ENCODE assay signal across 18 mouse cellular contexts in the genomic region with DNA sequence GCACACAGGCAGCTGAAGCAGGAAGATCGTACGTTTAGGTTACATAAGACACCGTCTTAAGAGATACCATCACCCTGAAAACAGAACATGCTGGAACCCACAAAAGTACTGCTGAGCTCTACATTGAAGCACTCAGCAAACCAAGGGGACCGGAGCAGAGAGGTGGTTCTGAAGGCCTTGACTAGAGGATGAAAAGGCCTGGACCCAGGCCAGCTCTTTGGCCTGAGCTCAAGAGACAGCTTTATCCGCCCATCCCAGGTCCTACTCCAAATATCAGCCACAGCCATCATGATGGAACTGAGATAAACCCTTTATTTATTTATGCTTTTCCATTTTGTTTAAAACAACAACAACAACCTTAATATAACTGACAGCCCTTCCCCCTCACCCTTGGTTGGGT. TPM values are rescaled to one million over a fixed set of nuclear protein-coding genes. Genes with fewer than 3 reads are reported as not detected.
DNase-seq lines count a peak whose midpoint lies in the region; ATAC-seq lines count a peak whose summit lies in the region.
"Had no signal": no experiment of that assay in that cellular context is flagged by ENCODE, and none has a peak within 500 bp of the region (broad histone marks: within the 10 kb centered on the region; RNA-seq: fewer than 3 reads in every experiment).

No protein-coding gene starts in this region.

- no peak overlapping the region for H3K4me3 ChIP-seq in heart, embryonic 10.5 days
- no peak overlapping the region for H3K4me3 ChIP-seq in liver, embryonic 12.5 days
- H3K4me3 ChIP-seq: erythroblast, embryonic 14.5 days; left cerebral cortex, adult 2 months; neural tube, embryonic 13.5 days had no signal

- ATAC-seq in liver, embryonic 12.5 days = no peak
- ATAC-seq: forebrain, embryonic 14.5 days; hindbrain, embryonic 16.5 days; intestine, postnatal 0 days had no signal

- H3K4me2 ChIP-seq in liver, embryonic 12.5 days = no peak overlapping the region
- H3K4me2 ChIP-seq: midbrain, embryonic 11.5 days; neural tube, embryonic 13.5 days had no signal

- H3K27me3 ChIP-seq in heart, embryonic 10.5 days (ENCODE audit: insufficient read depth, poor library complexity, severe bottlenecking) = 0 out of 2 replicates have a peak, but pooled peaks cover 2% of the 10 kb centered on the region
- H3K27me3 ChIP-seq in liver, embryonic 12.5 days (replicated peaks) = peaks cover 6% of the 10 kb centered on the region
- H3K27me3 ChIP-seq: neural tube, embryonic 13.5 days had no signal

- peak; percentile 60 to 72 for DNase-seq in adrenal gland, adult (ENCODE audit: inconsistent age in 2 of 2, low spot score in 1 of 2)
- DNase-seq in adrenal gland, adult 8-10 months = no peak
- no peak for DNase-seq in heart, embryonic 10.5 days (ENCODE audit: low spot score)
- DNase-seq in heart, adult 11 months = no peak
- peak; percentile 9 for DNase-seq in kidney, postnatal 10 days
- DNase-seq in kidney, adult 11 months = no peak
- DNase-seq in skeletal muscle tissue, adult 2 months (ENCODE audit: low read depth, low spot score) = peak; percentile 47
- DNase-seq: right cerebral cortex, postnatal 25 days had no signal

- 86% methylated on average over 5 of the region's 5 CpGs for WGBS in heart, embryonic 10.5 days
- 73% methylated on average over 5 of the region's 5 CpGs for WGBS in liver, embryonic 12.5 days (ENCODE audit: insufficient replicate concordance)

- H3K9me3 ChIP-seq in heart, embryonic 10.5 days = no peaks in the 10 kb centered on the region
- H3K9me3 ChIP-seq in liver, embryonic 12.5 days (replicated peaks) = no peaks in the 10 kb centered on the region
- H3K9me3 ChIP-seq: neural tube, embryonic 13.5 days had no signal

- H3K27ac ChIP-seq in heart, embryonic 10.5 days = peak overlapping the region; percentile 82; the same call in 1 of the 2 replicates
- H3K27ac ChIP-seq in liver, embryonic 12.5 days = no peak overlapping the region
- H3K27ac ChIP-seq: left cerebral cortex, adult 2 months; neural tube, embryonic 13.5 days; stomach, postnatal 0 days had no signal

- no peak overlapping the region for H3K9ac ChIP-seq in liver, embryonic 12.5 days
- H3K9ac ChIP-seq: liver, postnatal 0 days; neural tube, embryonic 13.5 days had no signal

- H3K4me1 ChIP-seq in heart, embryonic 10.5 days = peaks cover 62% of the 10 kb centered on the region
- peaks cover 70% of the 10 kb centered on the region for H3K4me1 ChIP-seq in liver, embryonic 12.5 days

- peaks cover 51% of the 10 kb centered on the region for H3K36me3 ChIP-seq in heart, embryonic 10.5 days
- peaks cover 54% of the 10 kb centered on the region for H3K36me3 ChIP-seq in liver, embryonic 12.5 days

RNA-seq across cellular contexts. Expression of gene Atp2a1, which starts 3.8 kb away (rescaled TPM):
- total RNA-seq in adrenal gland, adult 8-10 months (2022) = under 1 TPM in 1 of 4 experiments, not detected in 3; 0.08 TPM
- 6.8 and 9.5 TPM in 2 replicates for polyA plus RNA-seq in heart, embryonic 10.5 days (2016; fragmentation: Nextera tagmentation; extraction: Ambion mirVana)
- 0.17 and 1.5 TPM in 2 replicates for polyA plus RNA-seq in liver, embryonic 12.5 days (2016; fragmentation: Nextera tagmentation; extraction: Ambion mirVana)
- polyA plus RNA-seq: erythroblast, embryonic 14.5 days had no signal

RNA-seq across cellular contexts. Expression of gene Sh2b1, which starts 8.5 kb away (rescaled TPM):
- total RNA-seq in adrenal gland, adult 8-10 months (2022) = 10 to 100 TPM; 54.3 to 78.7 (median 65.2) TPM
- polyA plus RNA-seq in heart, embryonic 10.5 days (2016; fragmentation: Nextera tagmentation; extraction: Ambion mirVana) = 46.3 and 47.1 TPM in 2 replicates
- polyA plus RNA-seq in liver, embryonic 12.5 days (2016; fragmentation: Nextera tagmentation; extraction: Ambion mirVana) = 17.0 and 17.5 TPM in 2 replicates

RNA-seq across cellular contexts. Expression of gene Tufm, which starts 20.5 kb away (rescaled TPM):
- 100 to 1,000 TPM; 205 to 255 (median 223) TPM for total RNA-seq in adrenal gland, adult 8-10 months (2022)
- 199 and 204 TPM in 2 replicates for polyA plus RNA-seq in heart, embryonic 10.5 days (2016; fragmentation: Nextera tagmentation; extraction: Ambion mirVana)
- 120 and 129 TPM in 2 replicates for polyA plus RNA-seq in liver, embryonic 12.5 days (2016; fragmentation: Nextera tagmentation; extraction: Ambion mirVana)

RNA-seq across cellular contexts. Expression of gene Atxn2l, which starts 36.5 kb away (rescaled TPM):
- total RNA-seq in adrenal gland, adult 8-10 months (2022) = 100 to 1,000 TPM in 2 of 4 experiments, 10 to 100 TPM in 2; 83.3 to 141 (median 110) TPM
- 43.6 and 52.3 TPM in 2 replicates for polyA plus RNA-seq in heart, embryonic 10.5 days (2016; fragmentation: Nextera tagmentation; extraction: Ambion mirVana)
- 48.7 and 49.4 TPM in 2 replicates for polyA plus RNA-seq in liver, embryonic 12.5 days (2016; fragmentation: Nextera tagmentation; extraction: Ambion mirVana)

RNA-seq across cellular contexts. Expression of gene Rabep2, which starts 38.1 kb away (rescaled TPM):
- 100 to 1,000 TPM in 2 of 4 experiments, 10 to 100 TPM in 2; 52.1 to 174 (median 93.2) TPM for total RNA-seq in adrenal gland, adult 8-10 months (2022)
- polyA plus RNA-seq in heart, embryonic 10.5 days (2016; fragmentation: Nextera tagmentation; extraction: Ambion mirVana) = 25.5 and 25.8 TPM in 2 replicates
- 9.6 and 10.2 TPM in 2 replicates for polyA plus RNA-seq in liver, embryonic 12.5 days (2016; fragmentation: Nextera tagmentation; extraction: Ambion mirVana)

Comparison
In these comparisons a context has a peak if more than half of its experiments do, and no peak if none do; other contexts are left out.
1. DNase-seq: peak in adrenal gland, adult (2 of 2), kidney, postnatal 10 days (single experiment) and skeletal muscle tissue, adult 2 months (single experiment); none in adrenal gland, adult 8-10 months (single experiment), heart, embryonic 10.5 days (single experiment), heart, adult 11 months (single experiment) and kidney, adult 11 months (single experiment).